Mouse (Mus musculus) cerebellum, adult 11 months (tissue): ENCODE data around the gene Bcl2l13.

Experiments
- DNase-seq: peaks from one replicate; pipeline ENCODE4 v3.0.0; 2022

Gene Bcl2l13

GRCm38 (mm10) chr6:120930450-120931306, 94.7 kb downstream of the Bcl2l13 start:
- no peak for DNase-seq

DNA sequence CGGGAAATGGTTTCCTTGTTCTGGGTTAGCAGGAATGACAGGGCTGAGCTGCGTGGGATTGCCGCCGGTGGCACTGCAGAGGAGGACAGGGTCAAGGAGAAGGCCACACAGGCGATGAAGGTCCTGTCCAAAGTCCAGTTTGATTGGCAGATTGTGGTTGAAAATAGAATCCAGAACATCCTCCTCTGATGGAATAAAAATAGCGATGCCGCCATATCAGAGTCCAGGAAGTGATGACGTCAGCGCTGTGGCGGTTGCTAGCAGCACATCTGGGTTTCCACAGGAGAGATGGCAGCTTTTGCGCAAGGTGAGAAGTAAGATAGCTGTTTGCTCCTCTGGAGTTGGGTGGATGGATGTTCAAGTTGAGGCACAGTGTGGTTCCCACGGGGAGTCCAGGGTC, 96.6 kb downstream of the Bcl2l13 start:
- DNase-seq: no peak

DNA sequence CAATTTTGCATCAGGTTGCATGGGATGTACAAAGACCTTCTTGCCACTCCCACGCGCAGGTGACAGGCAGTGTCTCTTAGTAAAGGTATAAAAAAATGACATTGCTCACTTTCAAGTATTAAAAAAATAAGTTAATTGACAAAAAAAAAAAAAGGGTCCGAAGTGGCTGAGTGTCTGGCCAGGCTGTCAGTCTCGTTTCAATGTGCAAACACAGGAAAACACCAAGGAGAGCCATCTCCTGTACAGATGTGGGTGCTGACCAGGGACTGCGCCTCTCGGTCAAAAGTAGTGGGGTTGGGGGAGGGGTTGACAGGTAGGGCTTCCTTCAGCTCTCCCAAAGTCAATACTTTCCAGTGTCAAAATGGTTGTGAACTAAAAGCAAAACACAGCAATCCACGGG, 97.7 kb downstream of the Bcl2l13 start:
- no peak for DNase-seq

DNA sequence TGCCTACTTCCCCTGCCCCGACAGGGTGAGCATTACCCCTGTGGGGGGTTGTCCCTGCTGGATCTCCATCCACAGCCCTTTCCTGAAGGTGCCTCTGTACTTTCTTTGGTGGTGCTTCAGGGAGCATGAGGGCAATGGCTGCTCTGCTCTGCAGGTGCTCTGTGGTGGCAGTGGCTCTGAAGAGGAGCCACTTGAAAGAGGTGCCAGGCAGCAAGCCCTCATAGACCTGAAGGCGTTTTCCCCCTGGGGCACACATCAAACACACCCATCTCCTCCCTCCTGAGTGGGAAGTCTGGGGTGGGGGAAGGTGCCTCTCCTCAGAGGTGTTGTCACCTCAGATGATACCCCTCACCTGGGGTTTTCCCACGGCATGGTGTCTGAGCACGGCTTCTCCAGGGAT, 98.2 kb downstream of the Bcl2l13 start:
- DNase-seq: no peak

DNA sequence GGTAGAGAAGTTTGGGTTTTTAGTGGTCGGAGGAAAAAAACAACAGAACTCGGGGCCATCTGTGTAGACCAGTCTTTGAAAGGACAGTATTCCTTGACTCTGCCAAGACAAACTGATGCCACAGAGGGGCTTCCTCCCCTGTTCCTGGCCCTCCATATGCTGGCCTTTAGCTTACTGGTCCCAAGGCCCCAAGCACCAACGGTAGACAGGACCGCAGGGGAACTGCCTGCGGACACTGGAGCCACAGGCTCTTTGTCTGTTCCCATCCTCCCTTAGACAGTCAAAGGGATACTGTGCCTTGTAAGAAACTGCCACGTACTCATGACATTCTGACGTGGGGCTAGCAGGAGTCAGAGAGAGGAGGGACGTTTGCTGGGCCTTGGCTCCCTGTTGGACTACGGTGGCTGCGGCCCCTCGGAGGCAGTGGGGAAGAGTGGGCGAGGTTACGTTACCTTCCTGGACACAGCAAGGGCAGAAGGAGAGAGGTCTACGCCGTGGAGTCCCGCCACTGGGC, 101.1 kb downstream of the Bcl2l13 start:
- DNase-seq: no peak

DNA sequence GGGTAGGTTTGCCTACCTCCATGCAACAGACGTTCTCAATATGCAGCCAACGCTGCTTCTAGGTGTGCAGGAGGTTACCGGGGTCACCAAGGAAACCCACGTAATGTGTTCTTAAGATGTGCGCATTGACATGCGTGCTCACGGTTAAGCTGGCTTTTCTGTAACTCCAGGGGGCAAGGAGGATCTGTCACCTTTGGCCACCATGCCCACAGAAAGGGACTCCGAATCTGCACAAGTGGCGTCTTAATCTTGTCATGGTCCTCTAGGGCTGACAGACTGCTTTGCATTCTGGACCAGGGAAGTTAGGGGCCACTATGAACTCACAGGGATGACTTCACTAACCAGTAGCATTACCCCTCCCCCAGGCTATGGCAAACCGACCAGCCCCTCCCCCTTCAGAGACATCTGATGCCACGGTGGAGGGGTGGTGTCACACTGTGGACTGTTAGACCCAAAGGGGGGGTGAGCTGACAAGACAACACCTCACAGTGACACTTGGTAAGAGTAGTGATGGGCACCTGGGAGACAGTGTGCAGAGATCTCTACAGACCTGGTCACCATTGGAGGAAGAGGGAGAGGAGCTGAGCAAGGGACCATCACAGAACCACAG, 102.1 kb downstream of the Bcl2l13 start:
- DNase-seq: no peak

DNA sequence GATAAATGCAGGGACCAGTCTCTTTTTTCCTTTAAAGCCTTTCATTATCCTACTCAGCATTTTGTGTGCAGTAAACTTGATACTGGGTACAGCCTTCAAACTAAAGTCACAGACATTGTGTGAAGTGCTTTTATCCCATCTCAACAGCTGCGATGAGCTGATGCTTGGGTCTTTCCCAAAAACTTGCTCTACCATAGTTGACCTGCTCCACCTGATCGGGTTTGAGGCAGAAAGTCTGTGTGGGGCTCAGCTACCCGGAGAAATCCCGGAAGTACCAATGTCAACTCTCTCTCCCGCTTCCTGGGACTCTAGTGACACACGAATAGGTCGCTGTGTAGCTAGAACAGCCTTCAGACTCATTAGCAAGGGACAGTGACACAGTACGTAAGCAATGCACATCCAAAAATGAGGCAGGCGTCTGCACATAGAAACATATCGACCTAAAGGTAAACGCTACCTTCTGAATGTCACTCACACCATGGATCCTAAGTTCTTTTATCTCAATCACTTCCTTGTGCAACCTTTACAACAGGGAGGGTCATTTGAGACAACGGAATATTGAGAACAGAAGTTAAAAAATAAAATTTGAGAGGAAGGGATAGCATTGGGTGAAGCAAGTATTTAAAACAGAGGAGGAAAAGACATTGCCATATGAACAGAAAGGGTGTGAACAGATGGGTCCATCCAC, 102.9 kb downstream of the Bcl2l13 start:
- DNase-seq: no peak

DNA sequence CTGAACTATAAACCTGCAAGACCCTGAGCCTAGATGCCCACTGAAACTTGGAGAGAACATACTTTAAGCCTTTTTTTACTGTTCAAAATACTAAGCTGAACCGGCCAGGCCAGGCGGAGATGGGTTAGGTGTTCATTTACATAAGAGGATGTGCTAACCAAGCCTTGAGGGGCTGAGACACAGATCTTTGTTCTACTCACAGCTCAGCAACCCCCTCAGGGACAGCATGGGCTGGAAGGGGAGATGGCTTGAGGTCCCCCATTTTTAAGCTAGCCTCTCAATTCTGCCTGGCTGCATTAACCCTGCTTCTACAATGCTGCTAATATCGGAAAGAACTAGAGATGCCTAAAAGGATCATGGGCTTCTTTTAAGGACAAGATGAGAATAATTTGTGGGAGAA, 103.8 kb downstream of the Bcl2l13 start:
- no peak for DNase-seq

DNA sequence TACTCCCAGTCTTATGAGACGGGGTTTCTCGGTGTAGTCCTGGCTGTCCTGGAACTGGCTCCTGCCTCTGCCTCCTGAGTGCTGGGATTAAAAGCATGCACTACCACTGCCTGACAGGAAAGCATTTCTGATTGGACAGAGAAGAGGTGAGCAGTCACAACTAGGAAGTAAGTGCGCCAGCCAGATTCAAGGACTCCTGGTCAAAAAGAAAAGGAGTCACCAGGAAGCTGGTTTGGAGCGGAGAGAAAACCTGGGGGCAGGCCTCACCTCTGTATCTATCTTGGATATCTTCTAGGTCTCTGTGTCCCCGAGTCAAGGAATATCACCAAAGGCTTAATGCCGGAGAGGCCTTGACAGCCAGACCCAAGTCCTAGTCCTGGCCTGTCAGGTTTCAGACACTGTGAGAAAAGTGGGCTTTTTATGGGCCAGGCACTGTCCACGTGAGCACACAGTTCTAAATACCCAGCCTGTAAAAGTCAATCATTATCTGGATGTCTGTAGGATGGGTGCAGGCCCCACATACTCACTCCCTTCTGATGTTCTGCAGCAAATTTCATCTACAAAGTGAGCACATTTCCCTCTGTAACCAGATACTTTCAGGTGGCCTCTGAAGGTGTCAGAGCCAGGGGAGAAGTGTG, 104.6 kb downstream of the Bcl2l13 start:
- no peak for DNase-seq

DNA sequence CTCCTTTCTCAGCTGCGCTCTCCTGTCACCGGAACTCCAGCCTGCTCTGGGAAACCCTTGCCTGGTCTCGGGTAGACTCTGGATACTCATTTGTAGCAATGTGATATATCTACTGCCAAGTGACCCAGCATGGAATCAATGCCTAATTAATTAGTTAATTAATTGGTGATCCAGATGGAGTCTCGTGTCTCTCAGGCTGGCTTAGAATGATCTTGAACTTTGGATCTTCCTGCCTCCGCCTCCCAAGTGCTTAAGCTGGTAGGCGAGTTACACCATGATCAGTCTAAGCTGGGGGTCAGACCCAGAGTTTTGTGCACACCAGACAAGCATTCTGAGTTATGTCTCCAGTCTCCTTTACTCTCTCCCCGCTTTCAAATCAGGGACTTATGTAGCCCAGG, 105.1 kb downstream of the Bcl2l13 start:
- DNase-seq: no peak

GRCm38 (mm10) chr6:120941575-120941974, 105.6 kb downstream of the Bcl2l13 start:
- DNase-seq: no peak
